Mouse (Mus musculus) stomach, postnatal 0 days (tissue): Measurements from ENCODE around the gene Nop16.

Experiments
- CTCF ChIP-seq: IDR thresholded peaks from 2 replicates; pipeline ENCODE4 v1.5.1; 2016; ENCODE audit warnings: antibody characterized with exemption, low read depth, mild to moderate bottlenecking, moderate library complexity
- EP300 ChIP-seq: optimal IDR thresholded peaks from 2 replicates; pipeline ENCODE3; 2016; ENCODE audit warnings: antibody characterized with exemption

GRCm38 (mm10) chr13:54562562-54562961 lies 27.3 kb downstream of the Nop16 start:
- no peak for TF ChIP-seq EP300
- no peak for TF ChIP-seq CTCF
